ENCODE assay signal across 17 mouse cellular contexts in genomic region chr6:56904982-56905381, GRCm38 (mm10). TPM values are rescaled to one million over a fixed set of nuclear protein-coding genes. Genes with fewer than 3 reads are reported as not detected.
DNase-seq lines count a peak whose midpoint lies in the region; ATAC-seq and TF ChIP-seq lines count a peak whose summit lies in the region.
"Had no signal": no experiment of that assay in that cellular context is flagged by ENCODE, and none has a peak within 500 bp of the region (broad histone marks: within the 10 kb centered on the region; RNA-seq: fewer than 3 reads in every experiment).

No protein-coding gene starts in this region.

- H3K9ac ChIP-seq in heart, embryonic 14.5 days (ENCODE audit: low read length), result no peak overlapping the region
- no peak overlapping the region for H3K9ac ChIP-seq in heart, adult 2 months (ENCODE audit: low read depth, low read length)
- no peak overlapping the region for H3K9ac ChIP-seq in liver, adult 2 months (ENCODE audit: low read depth, low read length)
- peak overlapping the region; percentile 65; the same call in 1 of the 2 replicates for H3K9ac ChIP-seq in liver, embryonic 13.5 days
- H3K9ac ChIP-seq in kidney, embryonic 14.5 days (ENCODE audit: low read depth, low read length), result no peak overlapping the region
- H3K9ac ChIP-seq: embryonic facial prominence, embryonic 13.5 days; hindbrain, embryonic 15.5 days; midbrain, embryonic 12.5 days had no signal

- 84% methylated on average over 2 of the region's 2 CpGs for WGBS in heart, embryonic 14.5 days
- WGBS in heart, adult 2 months, result 90% methylated on average over 2 of the region's 2 CpGs
- 80% methylated on average over 2 of the region's 2 CpGs for WGBS in liver, adult 2 months
- 40% methylated on average over 2 of the region's 2 CpGs for WGBS in liver, embryonic 13.5 days (ENCODE audit: insufficient replicate concordance)
- WGBS in cerebellum, adult 2 months, result 92% methylated on average over 2 of the region's 2 CpGs
- WGBS in kidney, embryonic 14.5 days, result 84% methylated on average over 2 of the region's 2 CpGs

- H3K27me3 ChIP-seq in heart, embryonic 14.5 days (ENCODE audit: control insufficient read depth, insufficient read depth, low read length), result no peaks in the 10 kb centered on the region
- no peaks in the 10 kb centered on the region for H3K27me3 ChIP-seq in heart, adult 2 months (ENCODE audit: control insufficient read depth, insufficient read depth, low read length)
- no peaks in the 10 kb centered on the region for H3K27me3 ChIP-seq in liver, adult 2 months (ENCODE audit: control insufficient read depth, insufficient read depth, low read length)
- H3K27me3 ChIP-seq in liver, embryonic 13.5 days, result no peaks in the 10 kb centered on the region
- H3K27me3 ChIP-seq in cerebellum, adult 2 months (ENCODE audit: control insufficient read depth, insufficient read depth, low read length), result no peaks in the 10 kb centered on the region
- H3K27me3 ChIP-seq in kidney, embryonic 14.5 days (ENCODE audit: control insufficient read depth, insufficient read depth, low read length), result no peaks in the 10 kb centered on the region
- H3K27me3 ChIP-seq: embryonic facial prominence, embryonic 13.5 days; hindbrain, embryonic 15.5 days; midbrain, embryonic 12.5 days had no signal

- no peaks in the 10 kb centered on the region for H3K9me3 ChIP-seq in heart, embryonic 14.5 days (ENCODE audit: control insufficient read depth, low read length)
- no peaks in the 10 kb centered on the region for H3K9me3 ChIP-seq in liver, embryonic 13.5 days (replicated peaks)
- H3K9me3 ChIP-seq in kidney, embryonic 14.5 days (ENCODE audit: control insufficient read depth, low read length), result no peaks in the 10 kb centered on the region
- H3K9me3 ChIP-seq: embryonic facial prominence, embryonic 13.5 days; hindbrain, embryonic 15.5 days; midbrain, embryonic 12.5 days had no signal

- no peak for TF ChIP-seq EP300 in heart, adult 2 months (IDR thresholded peaks at IDR 0.05; ENCODE audit: insufficient read depth, low read depth, low read length)

- no peak for TF ChIP-seq CTCF in heart, adult 2 months (IDR thresholded peaks at IDR 0.05)
- no peak for TF ChIP-seq CTCF in liver, adult 2 months (IDR thresholded peaks at IDR 0.05; ENCODE audit: low read depth, low read length)
- TF ChIP-seq CTCF in cerebellum, adult 2 months (IDR thresholded peaks at IDR 0.05; ENCODE audit: borderline replicate concordance, insufficient read depth, low read depth, low read length), result no peak

- peak overlapping the region; percentile 32 to 58; a peak in 3 of 4 replicates for H3K27ac ChIP-seq in heart, embryonic 14.5 days (replicated peaks in 1 of 2; ENCODE audit: control insufficient read depth in 1 of 2, insufficient read depth in 1 of 2, low read depth in 2 of 2, low read length in 2 of 2)
- H3K27ac ChIP-seq in heart, adult 2 months, result no peak overlapping the region; the same call in 1 of the 2 replicates
- peak overlapping the region; percentile 53 for H3K27ac ChIP-seq in liver, adult 2 months (replicated peaks; ENCODE audit: insufficient read depth, low read depth, low read length)
- peak overlapping the region; percentile 98 for H3K27ac ChIP-seq in liver, embryonic 13.5 days
- H3K27ac ChIP-seq in cerebellum, adult 2 months (ENCODE audit: insufficient read depth, low read length), result no peak overlapping the region
- H3K27ac ChIP-seq in kidney, embryonic 14.5 days (ENCODE audit: low read depth, low read length), result no peak overlapping the region
- H3K27ac ChIP-seq: embryonic facial prominence, embryonic 13.5 days; hindbrain, embryonic 15.5 days; midbrain, embryonic 12.5 days had no signal

- intact Hi-C loops in heart, adult 2 months (cut with DNase I), result loop anchor here (5.0 kb wide), 1 partner anchor 53 kb away; no protein-coding TSS in a partner anchor

- no peak overlapping the region for H3K4me3 ChIP-seq in heart, embryonic 14.5 days (ENCODE audit: control insufficient read depth in 1 of 2, insufficient read depth in 1 of 2, low read depth in 1 of 2, low read length in 2 of 2)
- H3K4me3 ChIP-seq in heart, adult 2 months, result no peak overlapping the region
- no peak overlapping the region for H3K4me3 ChIP-seq in liver, adult 2 months (ENCODE audit: insufficient read depth, low read depth, low read length)
- no peak overlapping the region for H3K4me3 ChIP-seq in liver, embryonic 13.5 days (replicated peaks)
- no peak overlapping the region for H3K4me3 ChIP-seq in cerebellum, adult 2 months (replicated peaks; ENCODE audit: insufficient read depth, low read depth, low read length)
- no peak overlapping the region for H3K4me3 ChIP-seq in kidney, embryonic 14.5 days (ENCODE audit: low read length)
- H3K4me3 ChIP-seq: embryonic facial prominence, embryonic 13.5 days; hindbrain, embryonic 15.5 days; midbrain, embryonic 12.5 days had no signal

- no peak for ATAC-seq in heart, embryonic 14.5 days (ENCODE audit: insufficient number of reproducible peaks, insufficient read depth, low FRiP score, low read depth)
- peak; percentile 29 for ATAC-seq in erythroblast, adult 5-6 weeks (replicated peaks; ENCODE audit: low FRiP score, poor library complexity, severe bottlenecking)
- ATAC-seq in liver, embryonic 13.5 days (ENCODE audit: low read depth), result peak; percentile 11
- no peak for ATAC-seq in kidney, embryonic 14.5 days (ENCODE audit: low FRiP score, low TSS enrichment)
- ATAC-seq: intestine, postnatal 0 days had no signal

- no peak for DNase-seq in heart, adult 2 months
- DNase-seq in liver, adult 2 months (ENCODE audit: extremely low read depth, low read depth, low spot score), result no peak
- no peak for DNase-seq in liver
- DNase-seq in liver, embryonic 13.5 days, result no peak
- DNase-seq in cerebellum, adult 2 months, result no peak
- DNase-seq: cerebellum, adult 9-10 months; kidney, postnatal 14 days; lung, postnatal 14 days; right cerebral cortex, postnatal 4 days; thymus, adult 18-20 months had no signal

- TF ChIP-seq POLR2A in heart, adult 2 months (IDR thresholded peaks at IDR 0.05; ENCODE audit: insufficient read depth, low read depth, low read length), result no peak
- TF ChIP-seq POLR2A in liver, adult 2 months (IDR thresholded peaks at IDR 0.05; ENCODE audit: extremely low read depth, insufficient read depth, low read length), result no peak
- TF ChIP-seq POLR2A in cerebellum, adult 2 months (IDR thresholded peaks at IDR 0.05; ENCODE audit: borderline replicate concordance, insufficient read depth, low read length), result no peak

- H3K4me2 ChIP-seq in heart, embryonic 14.5 days (ENCODE audit: low read length), result no peak overlapping the region
- H3K4me2 ChIP-seq in liver, embryonic 13.5 days, result peak overlapping the region; percentile 55
- H3K4me2 ChIP-seq in kidney, embryonic 14.5 days (replicated peaks; ENCODE audit: low read depth, low read length), result no peak overlapping the region
- H3K4me2 ChIP-seq: embryonic facial prominence, embryonic 13.5 days; hindbrain, embryonic 15.5 days; midbrain, embryonic 12.5 days had no signal

- no peaks in the 10 kb centered on the region; the same call in 1 of the 2 replicates for H3K79me2 ChIP-seq in heart, adult 2 months (replicated peaks; ENCODE audit: control insufficient read depth, insufficient read depth, low read length)
- H3K79me2 ChIP-seq in liver, adult 2 months (ENCODE audit: control insufficient read depth, insufficient read depth, low read length), result peaks cover 20% of the 10 kb centered on the region

- H3K4me1 ChIP-seq in heart, embryonic 14.5 days (ENCODE audit: control insufficient read depth in 2 of 2, insufficient read depth in 2 of 2, low read length in 2 of 2), result peaks cover 17 to 37% of the 10 kb centered on the region in 2 experiments
- H3K4me1 ChIP-seq in heart, adult 2 months (ENCODE audit: control insufficient read depth, insufficient read depth, low read length), result peaks cover 7% of the 10 kb centered on the region
- peaks cover 26% of the 10 kb centered on the region for H3K4me1 ChIP-seq in liver, adult 2 months (ENCODE audit: control insufficient read depth, insufficient read depth, low read length)
- H3K4me1 ChIP-seq in liver, embryonic 13.5 days (replicated peaks), result peaks cover 98% of the 10 kb centered on the region
- H3K4me1 ChIP-seq in cerebellum, adult 2 months (ENCODE audit: control insufficient read depth, insufficient read depth, low read length), result peaks cover 12% of the 10 kb centered on the region
- H3K4me1 ChIP-seq in kidney, embryonic 14.5 days (ENCODE audit: control insufficient read depth, insufficient read depth, low read length), result peaks cover 9% of the 10 kb centered on the region; the same call in 1 of the 2 replicates

- H3K36me3 ChIP-seq in heart, embryonic 14.5 days (ENCODE audit: control insufficient read depth, insufficient read depth, low read length), result no peaks in the 10 kb centered on the region
- H3K36me3 ChIP-seq in heart, adult 2 months (ENCODE audit: control insufficient read depth, insufficient read depth, low read length), result no peaks in the 10 kb centered on the region; the same call in 1 of the 2 replicates
- no peaks in the 10 kb centered on the region for H3K36me3 ChIP-seq in liver, adult 2 months (ENCODE audit: control insufficient read depth, insufficient read depth, low read length)
- peaks cover 11% of the 10 kb centered on the region for H3K36me3 ChIP-seq in liver, embryonic 13.5 days
- no peaks in the 10 kb centered on the region for H3K36me3 ChIP-seq in kidney, embryonic 14.5 days (ENCODE audit: control insufficient read depth, insufficient read depth, low read length)
- H3K36me3 ChIP-seq: embryonic facial prominence, embryonic 13.5 days; hindbrain, embryonic 15.5 days; midbrain, embryonic 12.5 days had no signal

RNA-seq across cellular contexts. Expression of gene Nt5c3, which starts 18.8 kb away (rescaled TPM):
- 72.8 and 74.8 TPM in 2 replicates for polyA plus RNA-seq in heart, embryonic 14.5 days (2014; fragmentation: Nextera tagmentation; extraction: Ambion mirVana)
- total RNA-seq in heart, adult 2 months (2021), result 10 to 100 TPM; 62.4 to 75.5 TPM
- polyA plus RNA-seq in heart, adult 2 months (2012; rRNA removed), result 16.9 and 49.2 TPM in 2 replicates
- 40.3 and 42.9 TPM in 2 replicates for total RNA-seq in liver, adult 2 months (2014; rRNA removed)
- 6.2 and 12.6 TPM in 2 replicates for polyA plus RNA-seq in liver, adult 2 months (2012; rRNA removed)
- total RNA-seq in erythroblast, adult 5-6 weeks (2015; ENCODE audit: low replicate concordance), result 1,582 and 1,701 TPM in 2 replicates
- total RNA-seq in erythroblast, adult 5-6 weeks (2017; ENCODE audit: low replicate concordance), result 1,564 and 2,163 TPM in 2 replicates
- 244 and 274 TPM in 2 replicates for polyA plus RNA-seq in liver, embryonic 13.5 days (2015; fragmentation: Nextera tagmentation; extraction: Ambion mirVana)
- polyA plus RNA-seq in cerebellum, adult 2 months (2012; rRNA removed), result 38.8 and 47.7 TPM in 2 replicates
- polyA plus RNA-seq in kidney, embryonic 14.5 days (2014; fragmentation: Nextera tagmentation; extraction: Ambion mirVana), result 59.3 and 61.7 TPM in 2 replicates

RNA-seq across cellular contexts. Expression of gene Vmn1r4, which starts 18.8 kb away (rescaled TPM):
- 0.09 and 0.19 TPM in 2 replicates for polyA plus RNA-seq in heart, embryonic 14.5 days (2014; fragmentation: Nextera tagmentation; extraction: Ambion mirVana)
- under 1 TPM in 1 of 2 experiments, not detected in 1; 0.16 TPM for total RNA-seq in heart, adult 2 months (2021)
- 0.06 and 0.29 TPM in 2 replicates for polyA plus RNA-seq in heart, adult 2 months (2012; rRNA removed)
- 0.65 and 0.81 TPM in 2 replicates for total RNA-seq in liver, adult 2 months (2014; rRNA removed)
- polyA plus RNA-seq in liver, adult 2 months (2012; rRNA removed), result 0.06 TPM in 1 of 2 replicates, not detected in the other
- 1.5 TPM in 1 of 2 replicates, not detected in the other for total RNA-seq in erythroblast, adult 5-6 weeks (2015; ENCODE audit: low replicate concordance)
- 0.56 and 1.7 TPM in 2 replicates for total RNA-seq in erythroblast, adult 5-6 weeks (2017; ENCODE audit: low replicate concordance)
- polyA plus RNA-seq in liver, embryonic 13.5 days (2015; fragmentation: Nextera tagmentation; extraction: Ambion mirVana), result 0.15 and 0.19 TPM in 2 replicates
- polyA plus RNA-seq in cerebellum, adult 2 months (2012; rRNA removed), result 0.33 and 0.59 TPM in 2 replicates
- 0.19 and 0.24 TPM in 2 replicates for polyA plus RNA-seq in kidney, embryonic 14.5 days (2014; fragmentation: Nextera tagmentation; extraction: Ambion mirVana)

Comparison
In these comparisons a context has a peak if more than half of its experiments do, and no peak if none do; other contexts are left out.
1. H3K27ac ChIP-seq: peak in heart, embryonic 14.5 days (2 of 2), liver, adult 2 months (single experiment) and liver, embryonic 13.5 days (single experiment); none in heart, adult 2 months (single experiment), cerebellum, adult 2 months (single experiment) and kidney, embryonic 14.5 days (single experiment).
2. ATAC-seq: peak in erythroblast, adult 5-6 weeks (single experiment) and liver, embryonic 13.5 days (single experiment); none in heart, embryonic 14.5 days (single experiment) and kidney, embryonic 14.5 days (single experiment).